Mouse (Mus musculus) mesoderm, embryonic 11.5 days (tissue): ENCODE results near the gene Myo1d.

ENCODE experiments used
- DNase-seq: peaks from one replicate; pipeline ENCODE4 v3.0.0-alpha.2; 2012; ENCODE audit warnings: low read depth, low spot score

The Myo1d gene

GRCm38 (mm10) chr11:80723406-80724047 lies 56.3 kb downstream of the Myo1d start:
- DNase-seq, result no peak

- no peak for DNase-seq
These were observed 60.8 kb downstream of the Myo1d start for GRCm38 (mm10) chr11:80719014-80719413.

- no peak for DNase-seq
These were observed 61.8 kb downstream of the Myo1d start for GRCm38 (mm10) chr11:80718036-80718435.

GRCm38 (mm10) chr11:80715115-80715514 lies 64.7 kb downstream of the Myo1d start:
- no peak for DNase-seq

- DNase-seq, result no peak
These were observed 66.1 kb downstream of the Myo1d start for GRCm38 (mm10) chr11:80713705-80714104.

- no peak for DNase-seq
These were observed 67.6 kb downstream of the Myo1d start for GRCm38 (mm10) chr11:80712201-80712600.

- DNase-seq, result no peak
These were observed 68.5 kb downstream of the Myo1d start for GRCm38 (mm10) chr11:80711336-80711735.

GRCm38 (mm10) chr11:80700611-80701010 lies 79.2 kb downstream of the Myo1d start:
- no peak for DNase-seq

- DNase-seq, result no peak
These were observed 81.1 kb downstream of the Myo1d start for GRCm38 (mm10) chr11:80698721-80699120.

- peak; percentile 62 for DNase-seq
These were observed 83.5 kb downstream of the Myo1d start for GRCm38 (mm10) chr11:80696350-80696749.

GRCm38 (mm10) chr11:80684603-80685002 lies 95.2 kb downstream of the Myo1d start:
- no peak for DNase-seq

- peak; percentile 43 for DNase-seq
These were observed 97.1 kb downstream of the Myo1d start for GRCm38 (mm10) chr11:80682745-80683144.

GRCm38 (mm10) chr11:80673013-80673412 lies 106.8 kb downstream of the Myo1d start:
- no peak for DNase-seq

GRCm38 (mm10) chr11:80670391-80670790 lies 109.4 kb downstream of the Myo1d start:
- DNase-seq, result peak; percentile 75

GRCm38 (mm10) chr11:80669934-80670333 lies 109.9 kb downstream of the Myo1d start:
- DNase-seq, result no peak

- DNase-seq, result no peak
These were observed 113.6 kb downstream of the Myo1d start for GRCm38 (mm10) chr11:80666211-80666610.

- no peak for DNase-seq
These were observed 115.6 kb downstream of the Myo1d start for GRCm38 (mm10) chr11:80664261-80664660.

- no peak for DNase-seq
These were observed 134.7 kb downstream of the Myo1d start for GRCm38 (mm10) chr11:80645111-80645510.

GRCm38 (mm10) chr11:80628992-80629865 lies 150.6 kb downstream of the Myo1d start:
- no peak for DNase-seq

GRCm38 (mm10) chr11:80628581-80628980 lies 151.2 kb downstream of the Myo1d start:
- DNase-seq, result no peak

- DNase-seq, result peak; percentile 49
These were observed 156.8 kb downstream of the Myo1d start for GRCm38 (mm10) chr11:80623038-80623380.

GRCm38 (mm10) chr11:80622233-80623037 lies 157.4 kb downstream of the Myo1d start:
- peak; percentile 62 for DNase-seq
